Mouse (Mus musculus) limb, embryonic 10.5 days (tissue): Measurements from ENCODE around the gene Egr4. TPM values are rescaled to one million over a fixed set of nuclear protein-coding genes. Genes with fewer than 3 reads are reported as not detected.

Experiments used
- polyA plus RNA-seq: library from polyadenylated mRNA; unstranded; fragments of >200 nt; fragmentation: Nextera tagmentation; extraction: Ambion mirVana; gene quantifications from 2 replicates; pipeline ENCODE4 v1.2.1, GENCODE M21; 2016

Gene Egr4
- polyA plus RNA-seq, 1 experiment from 2014 or later = not detected

Other genes starting within 250 kb of the Egr4 start
- gene Sfxn5, start 180.2 kb downstream of the Egr4 start, polyA plus RNA-seq = 6.4 and 6.5 TPM in 2 replicates
- gene Rab11fip5, start 139.0 kb downstream of the Egr4 start, polyA plus RNA-seq = 3.2 and 4.3 TPM in 2 replicates
- not detected in 2 replicates for gene Noto, start 89.7 kb downstream of the Egr4 start, polyA plus RNA-seq
- 88.0 and 104 TPM in 2 replicates for gene Smyd5, start 81.6 kb downstream of the Egr4 start, polyA plus RNA-seq
- 778 and 852 TPM in 2 replicates for gene Cct7, start 62.1 kb downstream of the Egr4 start, polyA plus RNA-seq
- gene Pradc1, start 61.6 kb downstream of the Egr4 start, polyA plus RNA-seq = 23.3 and 29.0 TPM in 2 replicates
- 0.87 and 2.0 TPM in 2 replicates for gene Fbxo41, start 10.6 kb downstream of the Egr4 start, polyA plus RNA-seq
- gene Alms1, start 73.9 kb upstream of the Egr4 start, polyA plus RNA-seq = 8.9 and 11.3 TPM in 2 replicates
- gene Nat8f7, start 199.6 kb upstream of the Egr4 start, polyA plus RNA-seq = not detected in 2 replicates